Mouse (Mus musculus): ENCODE measurements around the gene Egln3. TPM values are rescaled to one million over a fixed set of nuclear protein-coding genes. Genes with fewer than 3 reads are reported as not detected.
A peak's percentile ranks its signal among the peaks of the same experiment; 100 is the strongest.

Egln3 gene
- polyA plus RNA-seq, 1 experiment from 2014 or later: 6.1 TPM

DNA sequence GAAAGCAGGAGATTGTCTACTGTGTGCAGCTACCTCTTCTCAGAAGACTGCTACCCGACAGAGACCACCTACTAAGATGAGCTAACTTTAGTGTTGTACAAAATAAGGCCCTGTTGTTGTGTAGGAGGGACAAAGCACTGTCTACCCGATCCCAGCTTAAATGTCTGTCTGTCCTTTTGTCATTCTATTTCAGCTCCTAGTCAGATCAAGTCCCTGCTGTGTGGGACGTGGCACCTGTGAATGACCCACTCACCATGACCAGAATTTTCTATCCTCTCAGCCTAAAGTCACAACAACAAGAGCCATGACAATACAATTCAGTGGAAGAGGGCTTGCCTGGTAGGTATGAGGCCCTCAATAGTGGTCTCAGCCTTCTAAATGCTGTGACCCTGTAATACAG, 25.3 kb downstream of the Egln3 start:
- 72% methylated on average over 3 of the region's 3 CpGs for WGBS
- no peak overlapping the region for H3K4me3 ChIP-seq
- H3K9me3 ChIP-seq: no peaks in the 10 kb centered on the region
- DNase-seq (ENCODE audit: low spot score): no peak
- H3K27me3 ChIP-seq (ENCODE audit: insufficient read depth, poor library complexity, severe bottlenecking): no peaks in the 10 kb centered on the region
- 0 out of 2 replicates have a peak, but pooled peaks cover 4% of the 10 kb centered on the region for H3K36me3 ChIP-seq
- H3K4me1 ChIP-seq: peaks cover 9% of the 10 kb centered on the region; the same call in 1 of the 2 replicates
- no peak overlapping the region for H3K27ac ChIP-seq

DNA sequence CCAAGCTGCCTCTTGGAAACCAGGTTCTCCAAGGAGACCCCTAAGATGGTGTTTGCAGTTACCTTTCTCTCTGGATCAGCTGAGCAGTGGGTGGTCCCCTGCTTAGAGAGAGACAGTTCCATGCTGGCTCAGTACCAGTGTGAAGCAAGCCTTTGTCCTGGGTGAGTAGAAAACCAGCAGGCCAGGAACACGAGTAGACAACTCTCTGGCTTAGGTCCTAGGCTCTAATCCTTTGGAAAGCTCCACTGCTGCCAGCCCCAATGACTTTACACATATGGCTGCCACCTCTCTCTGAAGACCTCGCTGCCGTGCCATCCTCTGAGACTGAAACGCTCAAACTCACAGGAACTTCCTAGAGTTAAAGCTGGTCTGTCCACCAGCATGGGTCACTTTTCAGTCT, 34.9 kb downstream of the Egln3 start:
- H3K9me3 ChIP-seq: no peaks in the 10 kb centered on the region
- WGBS: 85% methylated on average over 4 of the region's 4 CpGs
- H3K4me1 ChIP-seq: peaks cover 9% of the 10 kb centered on the region; the same call in 1 of the 2 replicates
- no peak overlapping the region for H3K27ac ChIP-seq
- no peaks in the 10 kb centered on the region for H3K36me3 ChIP-seq
- DNase-seq (ENCODE audit: low spot score): no peak
- no peaks in the 10 kb centered on the region; the same call in 1 of the 2 replicates for H3K27me3 ChIP-seq (ENCODE audit: insufficient read depth, poor library complexity, severe bottlenecking)
- no peak overlapping the region for H3K4me3 ChIP-seq

DNA sequence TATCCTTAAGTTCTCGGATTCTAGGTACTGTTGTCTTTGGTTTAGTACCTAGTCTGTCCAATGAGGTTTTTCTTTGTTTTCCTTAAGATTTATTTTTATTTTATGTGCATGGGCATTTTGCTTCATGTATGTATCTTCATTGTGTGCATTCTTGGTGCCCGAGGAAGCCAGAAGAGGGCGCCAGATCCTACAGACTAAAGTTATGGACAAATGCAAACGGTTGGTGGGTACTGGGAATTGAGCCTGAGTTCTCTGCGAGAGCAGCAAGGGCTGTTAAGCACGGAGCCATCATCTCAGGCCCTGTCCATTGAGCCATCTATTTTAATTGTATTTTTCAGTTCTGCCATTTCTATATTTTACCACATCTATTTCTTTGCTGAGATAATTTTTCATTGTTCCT, 35.9 kb downstream of the Egln3 start:
- H3K4me3 ChIP-seq: no peak overlapping the region
- peaks cover 17% of the 10 kb centered on the region for H3K4me1 ChIP-seq
- WGBS: 79% methylated on average over 6 of the region's 6 CpGs
- no peak for DNase-seq (ENCODE audit: low spot score)
- H3K27me3 ChIP-seq (ENCODE audit: insufficient read depth, poor library complexity, severe bottlenecking): no peaks in the 10 kb centered on the region; the same call in 1 of the 2 replicates
- no peaks in the 10 kb centered on the region for H3K9me3 ChIP-seq
- H3K36me3 ChIP-seq: no peaks in the 10 kb centered on the region
- H3K27ac ChIP-seq: no peak overlapping the region

GRCm38 (mm10) chr12:54164724-54165050, 39.0 kb downstream of the Egln3 start:
- H3K27ac ChIP-seq: peak overlapping the region; percentile 48; the same call in 1 of the 2 replicates
- no peaks in the 10 kb centered on the region for H3K9me3 ChIP-seq
- H3K27me3 ChIP-seq (ENCODE audit: insufficient read depth, poor library complexity, severe bottlenecking): peaks cover 11% of the 10 kb centered on the region
- H3K4me1 ChIP-seq: peaks cover 32% of the 10 kb centered on the region
- 59% methylated on average over 6 of the region's 6 CpGs for WGBS
- no peak for DNase-seq (ENCODE audit: low spot score)
- H3K4me3 ChIP-seq: no peak overlapping the region
- no peaks in the 10 kb centered on the region for H3K36me3 ChIP-seq

DNA sequence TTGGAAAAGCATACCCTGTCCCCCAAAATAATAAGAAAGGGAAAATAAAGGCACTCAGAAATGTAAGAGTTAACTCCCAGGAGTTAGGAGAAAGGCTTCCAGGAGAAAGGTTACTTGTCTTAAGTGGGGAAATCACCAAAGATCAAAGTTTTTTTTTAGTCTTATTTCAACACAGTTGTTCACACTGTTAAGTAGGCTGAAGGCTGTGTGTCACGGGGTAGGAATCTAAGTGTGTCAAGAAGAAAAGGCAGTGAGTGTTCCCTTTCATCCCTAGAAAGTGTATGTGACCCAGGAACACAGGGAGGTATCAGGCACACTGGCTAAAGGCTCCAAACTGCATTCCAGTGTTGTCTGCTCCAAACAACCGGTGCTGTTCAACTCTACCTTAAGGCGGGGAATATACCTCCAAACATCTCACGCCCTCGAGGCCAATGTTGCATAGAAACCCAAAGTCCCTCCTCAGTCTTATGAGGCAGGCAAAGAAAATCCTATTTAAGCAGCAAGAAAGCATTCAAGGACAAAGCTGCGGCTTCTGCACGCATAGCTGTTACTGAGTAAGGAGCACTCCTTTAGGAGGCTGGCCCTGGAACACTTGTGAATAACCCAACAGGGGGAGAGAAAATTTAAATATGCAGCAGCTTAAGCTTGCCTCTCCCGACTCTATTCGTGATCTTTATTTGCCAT, 39.5 kb downstream of the Egln3 start:
- H3K4me1 ChIP-seq: peaks cover 32% of the 10 kb centered on the region
- peak overlapping the region; percentile 78 for H3K27ac ChIP-seq
- 25% methylated on average over 9 of the region's 9 CpGs for WGBS
- DNase-seq (ENCODE audit: low spot score): no peak
- H3K27me3 ChIP-seq (ENCODE audit: insufficient read depth, poor library complexity, severe bottlenecking): peaks cover 14% of the 10 kb centered on the region
- no peak overlapping the region for H3K4me3 ChIP-seq
- H3K9me3 ChIP-seq: no peaks in the 10 kb centered on the region
- H3K36me3 ChIP-seq: no peaks in the 10 kb centered on the region

GRCm38 (mm10) chr12:54163166-54163565, 40.5 kb downstream of the Egln3 start:
- H3K27ac ChIP-seq: peak overlapping the region; percentile 78; the same call in 1 of the 2 replicates
- peaks cover 16% of the 10 kb centered on the region for H3K27me3 ChIP-seq (ENCODE audit: insufficient read depth, poor library complexity, severe bottlenecking)
- H3K9me3 ChIP-seq: no peaks in the 10 kb centered on the region
- DNase-seq (ENCODE audit: low spot score): no peak
- H3K36me3 ChIP-seq: no peaks in the 10 kb centered on the region
- H3K4me3 ChIP-seq: peak overlapping the region; percentile 52
- peaks cover 32% of the 10 kb centered on the region for H3K4me1 ChIP-seq
- 8% methylated on average over 4 of the region's 4 CpGs for WGBS

- peaks cover 16% of the 10 kb centered on the region for H3K27me3 ChIP-seq (ENCODE audit: insufficient read depth, poor library complexity, severe bottlenecking)
- WGBS: under 1% methylated on average over 16 of the region's 16 CpGs
- no peaks in the 10 kb centered on the region for H3K36me3 ChIP-seq
Measured at GRCm38 (mm10) chr12:54162637-54163131, 41.0 kb downstream of the Egln3 start.

DNA sequence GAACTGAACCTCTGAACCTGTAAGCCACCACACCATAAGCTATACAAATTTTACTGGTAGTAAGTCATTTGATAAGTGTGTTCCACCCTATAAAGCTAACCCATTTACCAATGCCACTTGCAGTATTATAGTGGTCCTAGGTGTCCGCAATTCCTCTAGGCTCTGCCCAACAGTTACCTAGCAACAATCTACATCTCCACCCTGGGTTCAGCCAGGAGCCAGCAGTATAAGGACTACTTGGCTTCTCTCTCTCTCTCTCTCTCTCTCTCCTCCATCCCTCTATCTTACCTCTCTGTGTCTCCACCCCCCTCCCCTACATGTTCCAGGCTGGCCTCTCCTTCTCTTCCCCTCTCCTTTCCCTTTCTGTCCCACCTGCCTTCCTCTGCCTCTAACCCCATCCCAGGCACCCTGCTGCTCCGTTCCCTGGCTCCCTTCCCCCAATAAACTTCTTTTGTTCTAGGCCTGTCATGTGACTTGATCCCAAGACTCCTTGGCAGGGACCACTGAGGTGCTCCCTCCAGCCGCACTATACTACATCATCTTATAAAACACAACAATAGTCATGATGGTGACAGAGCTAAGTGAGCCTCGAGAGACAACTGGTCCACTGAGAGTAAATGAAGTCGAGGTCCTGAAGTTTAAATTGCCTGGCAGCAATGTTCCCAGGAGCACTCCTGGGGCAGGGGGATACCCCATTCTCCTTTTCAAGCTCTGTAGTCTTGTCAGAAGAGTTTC, 42.0 kb downstream of the Egln3 start:
- 14% methylated on average over 5 of the region's 5 CpGs for WGBS
- Histone ChIP-seq H3K36me3 (no peaks in the 10 kb centered on the region), H3K9me3 (no peaks in the 10 kb centered on the region), H3K4me1 (peaks cover 32% of the 10 kb centered on the region), H3K27me3 (ENCODE audit: insufficient read depth, poor library complexity, severe bottlenecking) (peaks cover 16% of the 10 kb centered on the region), H3K4me3 (no peak overlapping the region; the same call in 1 of the 2 replicates), H3K27ac (peak overlapping the region; percentile 78)
- no peak for DNase-seq (ENCODE audit: low spot score)

More at GRCm38 (mm10) chr12:54162637-54163131, 41.0 kb downstream of the Egln3 start:
- Histone ChIP-seq H3K27ac (peak overlapping the region; percentile 78), H3K9me3 (no peaks in the 10 kb centered on the region), H3K4me3 (peak overlapping the region; percentile 52), H3K4me1 (peaks cover 32% of the 10 kb centered on the region)
- peak; percentile 93 for DNase-seq (ENCODE audit: low spot score)

DNA sequence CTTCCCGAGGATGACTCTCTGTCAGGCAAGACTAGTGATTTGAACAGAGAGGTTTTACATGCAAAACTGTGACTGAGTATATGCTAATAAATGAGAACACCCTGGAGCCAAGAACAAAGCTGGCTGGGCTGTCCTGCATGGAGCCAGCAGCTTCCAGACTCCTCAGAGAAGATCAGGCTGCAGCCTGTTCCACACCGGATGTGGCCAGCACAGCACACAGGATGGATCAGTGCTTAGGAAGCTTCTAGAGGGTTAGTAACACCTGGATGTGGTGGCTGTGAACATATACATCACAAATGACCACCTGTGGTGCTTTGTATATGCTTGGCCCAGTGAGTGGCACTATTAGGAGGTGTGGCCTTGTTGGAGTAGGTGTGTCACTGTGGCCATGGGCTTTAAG, 43.4 kb downstream of the Egln3 start:
- Histone ChIP-seq H3K4me1 (peaks cover 32% of the 10 kb centered on the region), H3K36me3 (no peaks in the 10 kb centered on the region), H3K27ac (no peak overlapping the region), H3K4me3 (no peak overlapping the region), H3K9me3 (0 out of 2 replicates have a peak, but pooled peaks cover 3% of the 10 kb centered on the region), H3K27me3 (ENCODE audit: insufficient read depth, poor library complexity, severe bottlenecking) (peaks cover 16% of the 10 kb centered on the region)
- DNase-seq (ENCODE audit: low spot score): no peak
- 81% methylated on average over 2 of the region's 2 CpGs for WGBS

DNA sequence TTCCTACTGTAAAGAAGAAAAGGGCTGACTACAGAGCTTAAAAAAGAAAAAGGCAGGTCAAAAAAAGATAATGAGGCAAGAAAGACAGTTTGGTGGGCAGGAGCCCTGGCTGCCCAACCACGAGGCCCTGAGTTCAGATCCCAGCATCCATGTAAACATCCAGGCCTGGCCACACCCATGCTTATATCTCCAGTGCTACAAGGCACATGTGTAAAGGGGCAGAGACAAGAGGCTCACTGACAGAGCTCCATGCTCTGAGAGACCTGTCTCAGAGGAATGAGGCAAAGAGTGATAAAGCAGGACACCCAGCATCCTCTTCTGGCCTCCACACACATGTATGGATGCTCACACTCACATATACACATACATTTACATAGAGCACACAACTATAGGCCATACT, 48.9 kb downstream of the Egln3 start:
- Histone ChIP-seq H3K9me3 (0 out of 2 replicates have a peak, but pooled peaks cover 3% of the 10 kb centered on the region), H3K36me3 (no peaks in the 10 kb centered on the region), H3K4me3 (no peak overlapping the region), H3K27me3 (ENCODE audit: insufficient read depth, poor library complexity, severe bottlenecking) (peaks cover 5% of the 10 kb centered on the region; the same call in 1 of the 2 replicates), H3K27ac (no peak overlapping the region), H3K4me1 (no peaks in the 10 kb centered on the region)
- DNase-seq (ENCODE audit: low spot score): no peak
- 71% methylated on average over 1 of the region's 1 CpGs for WGBS

- H3K4me3 ChIP-seq: no peak overlapping the region
Measured at GRCm38 (mm10) chr12:54146943-54147556, 56.6 kb downstream of the Egln3 start.

More at GRCm38 (mm10) chr12:54146943-54147556, 56.6 kb downstream of the Egln3 start:
- H3K27ac ChIP-seq: no peak overlapping the region
- WGBS: 25% methylated on average over 12 of the region's 12 CpGs
- peaks cover 6% of the 10 kb centered on the region for H3K4me1 ChIP-seq
- peaks cover 7% of the 10 kb centered on the region; the same call in 1 of the 2 replicates for H3K27me3 ChIP-seq (ENCODE audit: insufficient read depth, poor library complexity, severe bottlenecking)
- H3K36me3 ChIP-seq: no peaks in the 10 kb centered on the region
- no peak for DNase-seq (ENCODE audit: low spot score)
- no peaks in the 10 kb centered on the region for H3K9me3 ChIP-seq

All from heart, embryonic 10.5 days (tissue).